Mouse (Mus musculus) liver, adult 2 months (tissue): Measurements from ENCODE around the gene Wnt1. TPM values are rescaled to one million over a fixed set of nuclear protein-coding genes. Genes with fewer than 3 reads are reported as not detected.

ENCODE experiments used
- DNase-seq: peaks from one replicate; pipeline ENCODE4 v3.0.0-alpha.2; 2011; ENCODE audit warnings: low read depth, low spot score; ENCODE audit errors: extremely low read depth
- H3K27ac ChIP-seq: fragments of 200-500 bp; replicated peaks from 2 replicates; pipeline ENCODE4 v1.5.1; 2012; ENCODE audit warnings: low read depth, mild to moderate bottlenecking, control low read depth, inconsistent platforms, low read length; ENCODE audit not compliant: insufficient read depth
- H3K27me3 ChIP-seq: fragments of 200-500 bp; 2 replicates; pipeline ENCODE4 v1.6.1; 2012; ENCODE audit warnings: mild to moderate bottlenecking, moderate library complexity, low read length, inconsistent platforms; ENCODE audit not compliant: control insufficient read depth, insufficient read depth
- H3K36me3 ChIP-seq: fragments of 200-500 bp; 2 replicates; pipeline ENCODE4 v1.6.1; 2012; ENCODE audit warnings: low read length, inconsistent platforms; ENCODE audit not compliant: control insufficient read depth, insufficient read depth
- H3K4me1 ChIP-seq: fragments of 200-500 bp; 2 replicates; pipeline ENCODE4 v1.6.1; 2011; ENCODE audit warnings: low read length; ENCODE audit not compliant: control insufficient read depth, insufficient read depth
- H3K4me3 ChIP-seq: fragments of 200-500 bp; 2 replicates; pipeline ENCODE4 v1.5.1; 2011; ENCODE audit warnings: low read depth, mild to moderate bottlenecking, control low read depth, low read length, moderate library complexity; ENCODE audit not compliant: insufficient read depth
- H3K79me2 ChIP-seq: fragments of 200-500 bp; 2 replicates; pipeline ENCODE4 v1.6.1; 2012; ENCODE audit warnings: inconsistent platforms, mild to moderate bottlenecking, low read length, moderate library complexity; ENCODE audit not compliant: control insufficient read depth, insufficient read depth
- H3K9ac ChIP-seq: fragments of 200-500 bp; 2 replicates; pipeline ENCODE4 v1.6.1; 2012; ENCODE audit warnings: low read depth, mild to moderate bottlenecking, control low read depth, inconsistent platforms, low read length
- CTCF ChIP-seq: fragments of 200-500 bp; IDR thresholded peaks from 2 replicates; pipeline ENCODE4 v1.5.1; 2011; ENCODE audit warnings: low read depth, low read length, control low read depth
- POLR2A ChIP-seq: fragments of 200-500 bp; IDR thresholded peaks from 2 replicates; pipeline ENCODE4 v1.6.1; 2011; ENCODE audit warnings: low read length, control low read depth; ENCODE audit not compliant: insufficient read depth; ENCODE audit errors: extremely low read depth
- WGBS: fragments of 180-500 bp; shearing (Covaris S2); methylation state at CpG from one replicate; pipeline ENCODE4 v1.1.7; 2018; 5-methylcytosine and 5-hydroxymethylcytosine counted together
- polyA plus RNA-seq: library from polyadenylated mRNA; depleted of rRNA; stranded (reverse); fragments of >200 nt; gene quantifications from 2 replicates; pipeline ENCODE4 v1.2.3, GENCODE M21; 2012
- total RNA-seq: library from RNA; depleted of rRNA; stranded (reverse); fragments of >200 nt; gene quantifications from 2 replicates; pipeline ENCODE4 v1.2.3, GENCODE M21; 2014

Gene Wnt1
- total and polyA plus RNA-seq, 2 experiments = not detected

GRCm38 (mm10) chr15:98790761-98791160, 1.1 kb downstream of the Wnt1 start:
- H3K4me3 ChIP-seq = no peak overlapping the region
- DNase-seq = no peak
- H3K4me1 ChIP-seq = peaks cover 4% of the 10 kb centered on the region
- no peak overlapping the region for H3K9ac ChIP-seq
- no peaks in the 10 kb centered on the region for H3K79me2 ChIP-seq
- peaks cover 30% of the 10 kb centered on the region for H3K27me3 ChIP-seq
- H3K27ac ChIP-seq = no peak overlapping the region
- 2% methylated on average over 23 of the region's 23 CpGs for whole genome bisulfite sequencing
- no peak for TF ChIP-seq CTCF
- TF ChIP-seq POLR2A = no peak
- no peaks in the 10 kb centered on the region for H3K36me3 ChIP-seq

- TF ChIP-seq CTCF = no peak
- no peak for TF ChIP-seq POLR2A
- no peak overlapping the region for H3K4me3 ChIP-seq
- no peaks in the 10 kb centered on the region for H3K79me2 ChIP-seq
- WGBS = 2% methylated on average over 12 of the region's 12 CpGs
- H3K4me1 ChIP-seq = peaks cover 4% of the 10 kb centered on the region
- H3K27me3 ChIP-seq = peaks cover 35% of the 10 kb centered on the region
- DNase-seq = no peak
- H3K9ac ChIP-seq = no peak overlapping the region
- no peak overlapping the region for H3K27ac ChIP-seq
- no peaks in the 10 kb centered on the region for H3K36me3 ChIP-seq
These were observed 1.6 kb downstream of the Wnt1 start for GRCm38 (mm10) chr15:98791221-98791620.

GRCm38 (mm10) chr15:98791771-98792170, 2.1 kb downstream of the Wnt1 start:
- H3K79me2 ChIP-seq = no peaks in the 10 kb centered on the region
- H3K27ac ChIP-seq = no peak overlapping the region
- TF ChIP-seq POLR2A (no peak), CTCF (no peak)
- no peak overlapping the region for H3K9ac ChIP-seq
- H3K36me3 ChIP-seq = no peaks in the 10 kb centered on the region
- H3K27me3 ChIP-seq = peaks cover 37% of the 10 kb centered on the region
- H3K4me3 ChIP-seq = no peak overlapping the region
- peaks cover 4% of the 10 kb centered on the region for H3K4me1 ChIP-seq
- 2% methylated on average over 23 of the region's 23 CpGs for WGBS
- no peak for DNase-seq

- Histone ChIP-seq H3K27me3 (peaks cover 37% of the 10 kb centered on the region), H3K79me2 (no peaks in the 10 kb centered on the region), H3K27ac (no peak overlapping the region), H3K9ac (no peak overlapping the region), H3K4me1 (peaks cover 4% of the 10 kb centered on the region), H3K36me3 (no peaks in the 10 kb centered on the region), H3K4me3 (no peak overlapping the region)
- no peak for TF ChIP-seq CTCF
- no peak for DNase-seq
- WGBS = 4% methylated on average over 75 of the region's 75 CpGs
These were observed 2.8 kb downstream of the Wnt1 start for GRCm38 (mm10) chr15:98792233-98793020.

GRCm38 (mm10) chr15:98793141-98793698, 3.6 kb downstream of the Wnt1 start:
- Histone ChIP-seq H3K27ac (no peak overlapping the region), H3K36me3 (no peaks in the 10 kb centered on the region), H3K9ac (no peak overlapping the region), H3K27me3 (peaks cover 42% of the 10 kb centered on the region), H3K4me3 (no peak overlapping the region), H3K79me2 (no peaks in the 10 kb centered on the region), H3K4me1 (peaks cover 4% of the 10 kb centered on the region)
- WGBS = 10% methylated on average over 13 of the region's 13 CpGs
- no peak for TF ChIP-seq POLR2A
- TF ChIP-seq CTCF = no peak
- DNase-seq = no peak

GRCm38 (mm10) chr15:98796803-98797595, 7.3 kb downstream of the Wnt1 start:
- Histone ChIP-seq H3K27ac (no peak overlapping the region), H3K4me1 (no peaks in the 10 kb centered on the region; the same call in 1 of the 2 replicates), H3K79me2 (no peaks in the 10 kb centered on the region), H3K36me3 (no peaks in the 10 kb centered on the region), H3K9ac (no peak overlapping the region), H3K27me3 (peaks cover 23% of the 10 kb centered on the region), H3K4me3 (no peak overlapping the region)
- DNase-seq = no peak
- no peak for TF ChIP-seq CTCF
- no peak for TF ChIP-seq POLR2A
- 6% methylated on average over 13 of the region's 13 CpGs for WGBS
